Mouse (Mus musculus) adrenal gland, postnatal 36 days (tissue): ENCODE results near the gene Tmem28. TPM values are rescaled to one million over a fixed set of nuclear protein-coding genes. Genes with fewer than 3 reads are reported as not detected.

ENCODE experiments used
- DNase-seq, 2 experiments: peaks; one replicate each; pipeline ENCODE4 v3.0.0; 2021; ENCODE audit warnings: mixed read lengths in 1 of 2
- long read RNA-seq, 2 experiments: library from polyadenylated mRNA; stranded (forward); transcript quantifications; one replicate each; pipeline ENCODE4 v2.0.0; 2021; ENCODE audit warnings: borderline sequencing depth in 2 of 2
- total RNA-seq, 2 experiments: library from RNA; stranded (reverse); gene quantifications; 2 replicates each; pipeline ENCODE4 v1.2.3; 2021

The Tmem28 gene
- 1 to 10 TPM; 2.0 to 2.4 TPM for total RNA-seq
- long read RNA-seq, experiment 1, result 0 reads
- long read RNA-seq, experiment 2, partial matches to known transcripts, result 1 of 3 reads
- long read RNA-seq, experiment 2, other reads (novel, unspliced or antisense), result 0 of 3 reads

DNA sequence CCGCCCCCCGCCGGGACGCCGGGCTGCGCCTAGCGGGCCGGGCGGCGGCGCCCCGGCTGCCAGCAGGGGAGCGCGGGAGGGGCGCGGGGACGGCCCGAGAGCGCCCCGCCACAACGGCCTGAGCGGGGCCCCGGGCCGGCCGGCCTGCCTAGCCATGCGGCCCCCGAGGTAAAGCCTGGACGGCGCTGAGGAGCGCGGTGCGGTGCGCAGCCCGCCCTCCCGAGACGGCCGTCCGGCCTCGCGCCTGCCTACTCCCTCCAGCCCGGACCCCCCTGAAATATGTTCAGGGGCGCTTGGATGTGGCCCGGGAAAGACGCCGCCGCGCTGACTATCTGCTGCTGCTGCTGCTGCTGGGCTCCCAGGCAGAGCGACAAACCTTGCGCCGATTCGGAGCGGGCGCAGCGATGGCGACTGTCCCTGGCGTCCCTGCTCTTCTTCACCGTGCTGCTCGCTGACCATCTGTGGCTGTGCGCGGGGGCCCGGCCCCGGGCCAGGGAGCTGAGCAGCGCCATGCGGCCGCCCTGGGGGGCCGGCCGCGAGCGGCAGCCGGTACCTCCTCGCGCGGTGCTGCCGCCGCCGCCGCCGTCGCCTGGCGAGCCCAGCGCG is at the start of gene Tmem28:
TSS of gene Tmem28 (plus strand) at position 232 of the 606 bp plus-strand sequence.
- DNase-seq, result peak in 1 of 2 experiments; percentile 5

DNA sequence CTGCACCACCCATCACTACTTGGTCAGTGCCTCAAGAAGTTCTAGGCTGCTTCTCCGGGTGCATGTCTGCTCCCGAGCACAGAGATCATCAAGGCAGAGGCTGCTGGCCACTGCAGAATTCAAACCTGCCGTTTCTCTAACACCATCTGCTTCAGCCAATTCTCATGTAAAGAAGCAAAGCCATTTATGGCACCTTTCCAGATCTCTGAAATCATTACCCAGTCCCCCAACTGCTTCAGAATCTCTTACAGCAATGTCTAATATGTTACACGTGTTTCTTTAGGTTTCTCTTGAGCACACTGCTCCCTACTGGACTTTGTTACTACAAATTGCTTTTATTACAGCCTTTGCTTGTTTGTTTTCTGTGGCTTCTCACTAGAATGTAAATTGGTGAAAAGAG is 40.5 kb upstream of the Tmem28 start:
- DNase-seq, result no peak

DNA sequence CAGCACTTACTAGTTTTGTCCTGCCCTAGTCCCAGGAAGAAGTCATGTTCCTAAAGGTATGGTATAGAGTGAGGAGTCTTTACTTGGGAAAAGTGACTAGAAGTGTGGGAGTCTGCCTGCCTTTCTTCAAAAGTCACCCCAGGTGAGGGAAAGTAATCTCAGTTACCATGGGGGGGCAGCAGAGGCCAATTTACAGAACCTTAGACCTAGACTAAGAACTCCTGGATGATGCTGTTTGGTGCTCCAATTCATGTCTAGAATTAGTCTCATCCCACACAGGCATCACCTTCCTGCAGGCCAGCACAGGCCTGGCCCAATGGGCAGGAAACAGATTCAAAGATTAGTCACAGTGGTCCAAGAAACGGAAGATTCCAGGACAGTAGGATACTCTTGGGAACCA is 12.4 kb upstream of the Tmem28 start:
- peak; percentile 15 to 19 for DNase-seq

DNA sequence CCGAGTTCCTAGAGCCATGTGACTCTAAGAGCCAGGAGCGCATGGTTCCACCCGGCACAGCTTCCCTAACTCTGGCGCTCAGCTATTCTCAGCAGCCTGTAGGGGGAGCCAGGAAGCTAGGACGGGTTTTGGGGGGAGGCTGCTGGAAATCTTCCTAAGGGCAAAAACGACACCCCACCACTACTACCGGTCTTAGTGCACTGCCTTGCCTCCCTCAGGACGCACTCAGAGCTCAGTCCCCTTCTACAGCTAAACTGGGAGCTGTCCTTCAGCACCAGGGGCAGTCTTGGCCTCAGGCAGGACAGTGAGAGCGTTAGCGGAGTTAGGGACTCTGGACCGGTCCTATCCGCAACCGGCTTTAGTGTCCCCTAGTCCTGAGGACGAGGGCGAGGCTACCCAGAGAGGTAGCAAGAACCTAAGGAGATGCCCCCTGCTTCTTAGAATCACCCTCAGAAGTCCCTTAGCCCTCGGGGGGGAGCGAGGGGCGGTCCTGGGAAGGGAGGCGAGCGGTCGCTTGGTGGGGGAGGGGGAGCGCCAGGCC is 1.4 kb upstream of the Tmem28 start:
- DNase-seq, result peak; percentile 71 to 74

DNA sequence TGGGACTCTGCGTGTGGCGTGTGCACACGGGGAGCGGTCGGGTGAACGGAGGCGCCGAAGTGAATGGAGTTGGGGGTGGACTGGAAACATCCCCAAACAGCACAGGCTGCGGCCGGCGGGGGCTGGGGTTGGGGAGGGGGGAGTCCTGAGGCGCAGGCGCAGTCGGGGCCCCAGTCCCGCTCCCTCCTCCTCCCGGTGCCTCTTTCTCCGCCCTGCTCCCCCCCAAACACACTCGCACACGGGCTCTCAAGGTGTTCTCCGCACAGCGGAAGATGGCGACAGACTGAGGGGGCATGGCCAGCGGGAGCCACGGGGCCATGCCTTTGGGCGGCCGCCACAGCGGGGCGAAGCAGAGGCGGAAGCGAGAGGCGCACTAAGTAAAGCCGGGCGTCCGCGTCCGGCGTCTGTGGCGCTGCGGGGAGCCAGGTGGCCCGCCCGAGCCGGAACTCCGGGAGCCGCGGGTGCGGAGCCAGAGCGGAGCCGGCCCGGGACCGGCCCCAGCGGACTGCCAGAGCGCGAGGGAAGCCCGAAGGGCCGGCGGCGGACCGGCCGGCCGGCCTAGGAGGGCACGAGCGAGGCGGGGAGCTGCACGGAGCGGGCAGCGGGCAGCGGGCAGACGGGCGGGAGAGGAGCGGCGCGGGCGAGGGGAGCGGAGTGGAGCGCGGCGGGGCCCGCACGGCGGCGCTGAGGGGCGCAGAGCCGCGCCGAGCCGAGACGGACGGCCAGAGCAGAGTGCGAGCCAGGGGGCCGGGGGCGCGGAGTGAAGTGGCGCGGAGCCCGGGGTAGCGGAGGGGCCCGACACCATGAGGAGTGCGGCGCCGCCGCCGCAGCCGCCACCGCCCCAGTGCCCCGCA is 658 bp upstream of the Tmem28 start:
- DNase-seq, result peak; percentile 12 to 16

DNA sequence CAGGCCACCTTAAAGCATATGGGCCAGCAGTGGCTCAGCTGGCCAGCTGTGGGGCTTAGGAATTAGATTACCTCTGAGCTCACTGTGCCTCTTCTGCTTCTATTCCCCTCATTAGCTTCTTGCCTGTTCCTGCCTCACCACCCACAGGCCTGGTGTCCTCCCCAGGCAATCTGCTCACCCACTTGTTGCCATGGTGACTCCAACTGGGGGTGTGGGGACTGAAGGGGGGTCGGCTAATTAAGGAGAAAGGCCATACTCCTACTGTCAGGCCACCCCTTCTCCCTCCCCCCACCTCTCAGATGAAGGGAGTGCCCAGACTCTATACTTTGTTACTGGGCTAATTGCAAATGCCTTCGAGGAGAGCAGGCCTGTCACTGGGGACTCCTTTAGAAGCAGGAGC is 21.3 kb downstream of the Tmem28 start:
- DNase-seq, result no peak

DNA sequence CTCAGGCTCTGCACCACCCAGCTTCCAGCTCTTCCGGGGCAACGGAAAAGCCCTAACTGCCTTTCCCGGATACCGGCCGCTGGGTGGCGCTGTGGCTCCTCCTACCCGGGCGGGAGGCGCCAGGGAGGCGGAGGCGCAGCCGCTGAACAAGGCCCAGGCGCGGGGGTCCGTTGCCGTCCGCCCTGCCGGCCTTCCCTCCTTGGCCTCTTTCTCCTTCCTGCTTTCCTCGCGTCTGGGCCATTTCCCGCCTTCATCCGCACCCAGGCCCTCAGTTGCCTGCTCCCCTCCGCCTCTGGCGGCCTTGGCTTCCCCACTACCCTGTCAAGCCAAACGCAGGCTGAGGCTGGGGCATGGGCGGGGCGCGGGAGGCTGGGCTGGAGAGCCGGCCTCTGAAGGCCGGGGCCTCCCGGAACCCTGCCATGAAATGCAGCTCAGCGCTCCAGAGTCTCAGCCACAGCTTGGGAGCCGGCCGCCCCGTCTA is 32.5 kb downstream of the Tmem28 start:
- DNase-seq, result peak; percentile 84 to 86

DNA sequence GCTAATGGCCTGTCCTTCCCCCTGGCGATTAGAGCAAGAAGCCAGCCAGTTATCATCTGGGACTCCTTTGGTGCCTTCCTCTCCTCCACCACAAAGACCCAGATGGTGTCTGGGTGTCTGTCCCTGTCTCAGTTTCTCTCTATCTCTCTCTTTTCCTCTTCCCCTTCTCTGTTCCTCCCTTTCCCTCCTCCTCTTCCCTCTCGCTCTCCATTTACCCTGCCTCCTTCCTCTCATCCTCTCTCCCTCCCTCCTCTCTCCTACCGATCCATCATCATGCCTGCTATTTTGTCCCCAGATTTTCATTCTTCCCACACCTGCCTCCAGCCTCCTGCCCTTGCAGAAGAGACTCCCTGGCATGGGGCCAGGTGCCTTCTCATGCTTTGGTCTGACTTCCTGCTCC is 33.0 kb downstream of the Tmem28 start:
- DNase-seq, result no peak

DNA sequence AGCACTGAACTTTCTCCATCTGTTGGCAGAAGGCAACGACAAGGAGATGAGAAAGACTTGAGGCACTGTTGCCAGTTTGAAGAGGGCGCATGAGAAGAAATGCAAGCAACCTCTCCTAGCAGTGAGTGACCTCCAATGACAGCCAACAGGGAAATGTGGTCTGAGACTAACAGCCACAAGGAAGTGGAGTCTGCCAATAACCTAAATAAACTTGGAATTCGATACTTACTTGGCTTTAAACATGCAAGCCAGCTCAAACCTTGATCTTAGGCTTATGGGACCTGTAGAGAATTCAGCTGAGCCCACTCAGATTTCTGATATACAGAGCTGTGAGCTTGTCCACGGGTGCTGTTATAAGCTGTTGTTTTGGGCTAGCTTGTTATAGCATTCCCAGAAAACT is 51.4 kb downstream of the Tmem28 start:
- DNase-seq, result no peak

DNA sequence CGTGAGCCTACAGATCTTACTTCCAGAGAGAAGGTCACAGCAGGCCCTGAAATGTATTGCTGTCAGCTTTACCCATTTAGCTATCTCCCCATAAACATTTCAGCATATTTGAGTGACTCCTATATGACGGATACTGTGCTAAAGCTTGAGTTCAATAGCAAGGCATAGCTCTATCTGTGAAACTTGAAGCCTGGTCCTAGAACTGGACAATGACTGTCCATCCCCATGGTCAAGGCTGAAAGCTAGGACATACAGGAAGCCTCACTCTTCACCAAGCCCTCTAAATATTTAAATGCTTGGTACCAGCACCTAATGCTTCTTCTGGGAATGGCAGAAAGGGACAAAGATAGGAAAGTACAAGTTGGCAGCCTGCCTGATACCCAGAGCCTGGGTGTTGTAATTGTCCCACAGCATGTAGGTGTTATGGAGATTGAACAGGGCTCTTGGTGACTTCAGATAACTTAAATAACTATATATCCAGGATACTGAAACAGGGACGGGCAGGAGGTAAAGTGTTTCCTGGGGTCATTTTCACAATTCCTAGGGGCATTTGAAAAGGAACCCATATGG is 51.9 kb downstream of the Tmem28 start:
- no peak for DNase-seq

DNA sequence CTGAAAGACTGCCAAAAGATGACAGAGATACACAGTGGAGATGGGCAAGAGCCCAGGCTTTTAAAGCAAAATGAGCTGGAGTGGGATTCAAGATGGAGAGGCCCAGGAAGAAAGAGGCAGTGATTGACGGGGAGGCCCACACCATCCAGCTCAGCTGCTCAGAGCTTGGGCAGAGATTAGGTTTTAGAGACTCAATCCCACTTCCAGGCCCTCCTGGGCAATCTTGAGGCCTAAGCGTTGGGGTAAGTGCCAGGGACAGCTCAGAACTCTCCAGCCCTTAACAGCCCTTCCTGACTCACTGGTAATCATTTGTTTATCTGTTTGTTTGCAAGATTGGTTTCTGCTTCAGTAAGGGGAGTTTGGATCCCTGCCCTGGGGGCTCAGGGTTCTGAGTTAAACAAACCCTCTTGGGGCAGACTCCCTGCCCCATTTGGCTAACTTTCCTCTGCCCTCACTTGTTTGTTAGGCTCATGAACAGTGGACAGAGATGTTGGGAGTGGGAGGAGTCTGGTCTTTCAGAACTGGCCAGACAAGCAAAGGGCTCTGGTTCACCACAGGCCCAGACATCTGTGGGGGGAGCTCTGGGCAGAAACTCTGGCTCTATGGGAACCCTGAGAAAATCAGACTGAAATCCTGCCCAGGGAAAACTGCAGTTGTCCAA is 52.6 kb downstream of the Tmem28 start:
- no peak for DNase-seq

DNA sequence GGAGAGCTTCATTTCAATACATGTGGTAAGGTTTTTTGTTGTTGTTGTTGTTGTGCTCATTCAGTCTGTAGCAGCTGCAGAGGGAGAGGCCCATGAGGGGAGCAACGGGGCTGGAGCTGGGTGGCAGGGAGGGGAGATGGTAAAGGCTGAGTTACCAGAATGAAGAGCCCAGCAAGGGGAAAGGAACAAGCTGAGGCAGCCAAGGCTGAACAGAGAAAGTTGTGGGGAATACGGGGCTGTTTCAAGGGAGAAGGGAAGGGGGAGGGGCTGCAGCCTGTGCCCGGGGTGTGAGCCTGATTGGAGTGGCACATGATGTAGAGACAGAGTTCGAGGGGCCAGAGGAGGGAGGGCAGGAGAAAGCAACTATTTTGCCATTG is 53.1 kb downstream of the Tmem28 start:
- DNase-seq, result no peak

DNA sequence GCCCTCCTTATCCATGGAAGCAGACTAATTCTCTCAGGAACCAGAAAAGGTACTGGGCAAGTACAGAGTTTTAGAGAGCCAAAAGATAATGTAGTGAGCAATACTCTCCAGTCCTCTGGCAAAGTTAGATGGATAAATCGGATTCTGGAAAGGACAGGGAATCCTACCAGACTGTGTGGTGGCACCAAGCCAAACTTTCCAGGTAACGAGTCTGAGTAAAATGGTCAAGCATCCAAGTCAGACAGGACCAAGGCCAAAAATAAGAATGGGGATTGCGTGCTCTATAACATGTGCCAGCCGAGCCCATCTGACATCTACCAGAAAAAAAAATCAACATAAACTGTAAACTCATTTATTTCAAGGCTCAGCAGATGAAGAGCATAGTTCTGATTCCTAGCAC is 56.0 kb downstream of the Tmem28 start:
- DNase-seq, result no peak

DNA sequence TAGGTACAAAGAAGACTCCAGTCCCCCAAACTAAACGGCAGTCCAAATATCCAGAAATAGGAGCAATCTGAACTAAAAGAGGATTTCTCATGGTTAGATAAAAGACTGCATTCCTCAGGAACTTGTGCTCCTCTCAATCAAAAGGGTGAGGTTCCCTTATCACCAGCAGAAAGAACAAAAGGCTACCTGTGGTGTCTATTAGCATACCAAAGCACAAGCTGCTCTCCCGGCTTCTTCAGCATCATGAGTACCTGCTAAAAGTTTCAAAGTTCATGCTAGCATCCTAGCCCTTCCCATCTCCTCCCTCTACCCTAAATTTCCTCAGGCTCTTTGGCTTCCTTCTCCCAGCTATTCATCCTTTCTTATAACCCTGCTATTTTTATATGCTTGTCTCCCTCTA is 62.6 kb downstream of the Tmem28 start:
- no peak for DNase-seq

Other genes starting within 250 kb of the Tmem28 start
- 1 to 10 TPM; 8.1 to 9.6 TPM for gene Eda, start 154.6 kb downstream of the Tmem28 start, total RNA-seq